Mouse (Mus musculus): Measurements from ENCODE around the gene Klhl5. TPM values are rescaled to one million over a fixed set of nuclear protein-coding genes. Genes with fewer than 3 reads are reported as not detected.

Gene Klhl5
- polyA plus RNA-seq, 1 experiment: 25.1 TPM

DNA sequence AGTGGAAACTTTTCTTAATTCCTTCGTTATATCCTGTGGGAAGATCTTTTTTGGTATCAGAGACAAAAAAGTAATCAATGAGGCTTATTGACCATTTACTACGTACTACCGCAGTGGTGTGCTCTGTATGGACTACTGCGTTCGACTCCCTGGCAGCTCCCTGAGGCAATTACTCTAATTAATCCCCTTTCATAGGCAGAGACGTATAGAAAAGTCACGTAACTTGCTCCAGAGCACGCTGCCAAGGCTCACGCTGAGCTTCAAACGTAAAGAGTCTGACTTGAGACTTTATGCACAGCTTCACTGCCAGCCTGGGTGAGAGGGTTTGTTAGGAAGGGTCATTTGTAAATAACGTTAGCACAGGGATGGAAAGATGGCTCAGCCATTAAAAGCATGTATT, 7.3 kb upstream of the Klhl5 start:
- H3K4me3 ChIP-seq: no peak overlapping the region
- no peaks in the 10 kb centered on the region for H3K27me3 ChIP-seq (ENCODE audit: control insufficient read depth, insufficient read depth, insufficient read length)
- no peak for TF ChIP-seq TCF3 (IDR thresholded peaks at IDR 0.05; ENCODE audit: insufficient read length, low read depth)
- no peak for TF ChIP-seq MYOD1 (IDR thresholded peaks at IDR 0.05; ENCODE audit: control insufficient read depth in 1 of 3, insufficient read length in 2 of 3, low read depth in 2 of 3)
- no peak for TF ChIP-seq MYOG (IDR thresholded peaks at IDR 0.05; ENCODE audit: control insufficient read depth in 1 of 3, insufficient read depth in 1 of 3, insufficient read length in 2 of 3, low read depth in 2 of 3)
- TF ChIP-seq MAX (IDR thresholded peaks at IDR 0.05; ENCODE audit: low read depth): no peak
- no peak for TF ChIP-seq USF1 (IDR thresholded peaks at IDR 0.05; ENCODE audit: low read depth)
- TF ChIP-seq E2F4 (IDR thresholded peaks at IDR 0.05; ENCODE audit: insufficient read depth): no peak
- no peak for TF ChIP-seq POLR2A (IDR thresholded peaks at IDR 0.05; ENCODE audit: insufficient read length, low read depth)
- no peak for TF ChIP-seq SRF (IDR thresholded peaks at IDR 0.05; ENCODE audit: control insufficient read depth, insufficient read length, low read depth)
- no peaks in the 10 kb centered on the region for H3K79me2 ChIP-seq (ENCODE audit: control insufficient read depth, insufficient read depth)
- H3K4me2 ChIP-seq (ENCODE audit: low read depth): no peak overlapping the region
- no peak overlapping the region for H3ac ChIP-seq (ENCODE audit: control insufficient read depth, insufficient read length)
- no peaks in the 10 kb centered on the region for H3K36me3 ChIP-seq (ENCODE audit: control insufficient read depth, insufficient read depth)

DNA sequence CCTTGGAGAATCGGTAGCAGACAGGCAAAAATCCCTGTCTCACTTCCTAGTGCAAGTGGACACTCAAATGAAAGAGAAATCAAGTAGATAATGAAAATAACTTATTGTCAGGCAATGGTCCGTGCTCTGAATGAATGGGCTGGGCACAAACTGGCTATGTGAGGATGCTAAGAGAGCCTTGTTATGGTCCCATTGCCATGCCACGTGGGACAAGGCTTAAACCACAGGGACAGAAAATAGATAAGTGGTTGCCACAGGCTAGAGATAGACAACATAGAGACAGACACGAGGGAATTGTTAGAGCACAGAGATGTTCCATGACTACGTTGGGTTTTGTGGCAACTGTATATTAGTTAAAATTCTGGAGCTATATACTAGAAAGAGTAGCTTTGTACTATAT, 6.1 kb upstream of the Klhl5 start:
- H3K36me3 ChIP-seq (ENCODE audit: control insufficient read depth, insufficient read depth): no peaks in the 10 kb centered on the region
- H3K27me3 ChIP-seq (ENCODE audit: control insufficient read depth, insufficient read depth, insufficient read length): no peaks in the 10 kb centered on the region
- no peak overlapping the region for H3ac ChIP-seq (ENCODE audit: control insufficient read depth, insufficient read length)
- H3K4me3 ChIP-seq: no peak overlapping the region
- H3K4me2 ChIP-seq (ENCODE audit: low read depth): no peak overlapping the region
- H3K79me2 ChIP-seq (ENCODE audit: control insufficient read depth, insufficient read depth): no peaks in the 10 kb centered on the region
- TF ChIP-seq MYOG (IDR thresholded peaks at IDR 0.05; ENCODE audit: control insufficient read depth in 1 of 3, insufficient read depth in 1 of 3, insufficient read length in 2 of 3, low read depth in 2 of 3): no peak
- TF ChIP-seq TCF12 (IDR thresholded peaks at IDR 0.05; ENCODE audit: insufficient read depth, poor library complexity, severe bottlenecking): no peak
- no peak for TF ChIP-seq MAX (IDR thresholded peaks at IDR 0.05; ENCODE audit: low read depth)
- no peak for TF ChIP-seq SRF (IDR thresholded peaks at IDR 0.05; ENCODE audit: control insufficient read depth, insufficient read length, low read depth)
- TF ChIP-seq REST (IDR thresholded peaks at IDR 0.05; ENCODE audit: insufficient read depth, insufficient read length): no peak
- no peak for TF ChIP-seq POLR2AphosphoS2 (IDR thresholded peaks at IDR 0.05; ENCODE audit: insufficient read length, low read depth)
- TF ChIP-seq TCF3 (IDR thresholded peaks at IDR 0.05; ENCODE audit: insufficient read length, low read depth): no peak
- TF ChIP-seq CEBPB (IDR thresholded peaks at IDR 0.05; ENCODE audit: insufficient read depth, poor library complexity, severe bottlenecking): no peak
- no peak for TF ChIP-seq MYOD1 (IDR thresholded peaks at IDR 0.05; ENCODE audit: control insufficient read depth in 1 of 3, insufficient read length in 2 of 3, low read depth in 2 of 3)
- no peak for TF ChIP-seq E2F4 (IDR thresholded peaks at IDR 0.05; ENCODE audit: insufficient read depth)
- TF ChIP-seq POLR2A (IDR thresholded peaks at IDR 0.05; ENCODE audit: insufficient read length, low read depth): no peak
- TF ChIP-seq USF1 (IDR thresholded peaks at IDR 0.05; ENCODE audit: low read depth): no peak

DNA sequence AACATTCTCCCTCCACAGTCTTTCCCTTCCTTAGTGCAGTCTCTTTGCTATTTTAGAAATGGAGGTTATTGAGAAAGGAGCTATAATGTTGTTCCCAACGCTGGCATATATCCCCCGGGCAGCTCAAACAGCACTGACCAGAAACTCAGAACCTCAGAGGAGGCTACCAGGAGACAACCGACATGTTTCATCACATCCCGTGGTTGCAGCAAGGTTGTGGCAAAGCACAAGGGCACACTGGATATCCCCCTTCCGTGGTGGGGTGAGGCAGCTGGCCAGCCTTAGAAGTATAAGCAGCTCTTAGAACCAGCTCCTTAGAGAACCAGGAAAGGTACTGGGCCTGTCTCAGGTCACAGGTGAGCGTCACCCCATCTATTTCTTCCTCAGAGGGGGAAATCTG, 5.7 kb upstream of the Klhl5 start:
- Histone ChIP-seq H3ac (ENCODE audit: control insufficient read depth, insufficient read length) (no peak overlapping the region), H3K79me2 (ENCODE audit: control insufficient read depth, insufficient read depth) (no peaks in the 10 kb centered on the region), H3K36me3 (ENCODE audit: control insufficient read depth, insufficient read depth) (no peaks in the 10 kb centered on the region), H3K4me3 (no peak overlapping the region), H3K27me3 (ENCODE audit: control insufficient read depth, insufficient read depth, insufficient read length) (no peaks in the 10 kb centered on the region), H3K4me2 (ENCODE audit: low read depth) (no peak overlapping the region)
- no peak for TF ChIP-seq MYOG (IDR thresholded peaks at IDR 0.05; ENCODE audit: control insufficient read depth in 1 of 3, insufficient read depth in 1 of 3, insufficient read length in 2 of 3, low read depth in 2 of 3)
- no peak for TF ChIP-seq TCF3 (IDR thresholded peaks at IDR 0.05; ENCODE audit: insufficient read length, low read depth)
- no peak for TF ChIP-seq MAX (IDR thresholded peaks at IDR 0.05; ENCODE audit: low read depth)
- TF ChIP-seq POLR2A (IDR thresholded peaks at IDR 0.05; ENCODE audit: insufficient read length, low read depth): no peak
- TF ChIP-seq SRF (IDR thresholded peaks at IDR 0.05; ENCODE audit: control insufficient read depth, insufficient read length, low read depth): no peak
- TF ChIP-seq POLR2AphosphoS2 (IDR thresholded peaks at IDR 0.05; ENCODE audit: insufficient read length, low read depth): no peak
- no peak for TF ChIP-seq MYOD1 (IDR thresholded peaks at IDR 0.05; ENCODE audit: control insufficient read depth in 1 of 3, insufficient read length in 2 of 3, low read depth in 2 of 3)

DNA sequence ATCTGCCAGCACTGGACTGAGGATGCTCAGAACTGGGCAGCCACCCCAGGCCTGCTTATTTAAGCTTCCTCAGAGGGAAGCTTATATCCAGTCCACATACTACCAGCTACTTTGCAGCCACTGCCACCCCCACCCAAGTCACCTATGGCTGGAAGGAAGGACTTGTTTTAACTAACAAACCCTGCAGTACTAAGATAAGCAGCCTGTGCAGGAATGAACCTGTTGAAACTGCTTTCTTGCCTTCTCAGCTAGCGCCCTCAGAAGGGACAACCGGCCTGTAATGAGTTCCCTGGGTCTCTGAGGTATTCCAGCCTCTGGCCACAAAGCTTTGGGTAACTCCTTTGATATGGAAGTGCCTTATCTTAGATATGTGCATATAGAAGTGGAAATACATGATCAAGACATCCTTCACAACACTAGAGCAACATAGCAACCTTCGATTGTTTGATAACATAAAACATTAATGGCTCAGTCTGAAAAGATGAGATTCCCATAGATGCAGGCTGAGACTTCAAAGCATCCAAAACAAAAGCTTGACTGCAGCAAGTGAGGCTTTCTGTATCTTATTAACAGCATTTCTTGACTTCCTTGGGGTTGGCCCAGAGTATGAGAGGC, 5.2 kb upstream of the Klhl5 start:
- no peaks in the 10 kb centered on the region for H3K27me3 ChIP-seq (ENCODE audit: control insufficient read depth, insufficient read depth, insufficient read length)
- no peak overlapping the region for H3ac ChIP-seq (ENCODE audit: control insufficient read depth, insufficient read length)
- no peak overlapping the region for H3K4me3 ChIP-seq
- H3K4me2 ChIP-seq (ENCODE audit: low read depth): no peak overlapping the region
- TF ChIP-seq CEBPB (IDR thresholded peaks at IDR 0.05; ENCODE audit: insufficient read depth, poor library complexity, severe bottlenecking) (no peak), MYOD1 (IDR thresholded peaks at IDR 0.05; ENCODE audit: control insufficient read depth in 1 of 3, insufficient read length in 2 of 3, low read depth in 2 of 3) (no peak)
- H3K36me3 ChIP-seq (ENCODE audit: control insufficient read depth, insufficient read depth): no peaks in the 10 kb centered on the region
- no peaks in the 10 kb centered on the region for H3K79me2 ChIP-seq (ENCODE audit: control insufficient read depth, insufficient read depth)

DNA sequence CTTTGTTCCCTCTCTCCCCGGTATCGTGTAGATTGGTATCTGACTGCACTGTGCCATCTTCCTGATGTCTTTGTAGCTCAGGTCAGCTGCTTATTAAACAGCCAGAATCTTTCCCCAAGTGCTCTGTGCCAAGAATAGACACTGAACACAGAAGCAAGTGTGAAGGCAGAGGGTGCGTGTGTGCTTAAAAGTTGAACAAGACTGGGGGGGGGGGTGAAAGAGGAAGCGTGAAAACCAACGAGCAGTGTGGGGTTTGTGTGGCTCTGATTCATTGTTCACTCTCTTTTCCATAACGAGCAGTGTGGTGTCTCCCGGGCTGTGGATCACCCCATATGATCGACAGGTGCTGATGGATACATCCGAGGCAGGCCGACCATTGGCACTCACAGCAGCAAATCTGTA, 4.7 kb upstream of the Klhl5 start:
- Histone ChIP-seq H3K4me2 (ENCODE audit: low read depth) (no peak overlapping the region), H3K4me3 (no peak overlapping the region), H3K27me3 (ENCODE audit: control insufficient read depth, insufficient read depth, insufficient read length) (no peaks in the 10 kb centered on the region), H3K36me3 (ENCODE audit: control insufficient read depth, insufficient read depth) (no peaks in the 10 kb centered on the region), H3K79me2 (ENCODE audit: control insufficient read depth, insufficient read depth) (no peaks in the 10 kb centered on the region), H3ac (ENCODE audit: control insufficient read depth, insufficient read length) (no peak overlapping the region)
- TF ChIP-seq TCF3 (IDR thresholded peaks at IDR 0.05; ENCODE audit: insufficient read length, low read depth) (no peak), CEBPB (IDR thresholded peaks at IDR 0.05; ENCODE audit: insufficient read depth, poor library complexity, severe bottlenecking) (no peak), USF1 (IDR thresholded peaks at IDR 0.05; ENCODE audit: low read depth) (no peak), TCF12 (IDR thresholded peaks at IDR 0.05; ENCODE audit: insufficient read depth, poor library complexity, severe bottlenecking) (no peak), E2F4 (IDR thresholded peaks at IDR 0.05; ENCODE audit: insufficient read depth) (no peak), SRF (IDR thresholded peaks at IDR 0.05; ENCODE audit: control insufficient read depth, insufficient read length, low read depth) (no peak), POLR2AphosphoS2 (IDR thresholded peaks at IDR 0.05; ENCODE audit: insufficient read length, low read depth) (no peak), MYOG (IDR thresholded peaks at IDR 0.05; ENCODE audit: control insufficient read depth in 1 of 3, insufficient read depth in 1 of 3, insufficient read length in 2 of 3, low read depth in 2 of 3) (no peak)
